Mouse (Mus musculus) lung, postnatal 0 days (tissue): ENCODE results near the gene Dok1. TPM values are rescaled to one million over a fixed set of nuclear protein-coding genes. Genes with fewer than 3 reads are reported as not detected.

Source experiments
- ATAC-seq: fragments of 200-750 bp; cut with Nextera tagmentation; 2 replicates; pipeline ENCODE4 v1.8.0; 2017; ENCODE audit warnings: moderate library complexity
- DNase-seq: peaks from one replicate; pipeline ENCODE4 v3.0.0-alpha.2; 2016; ENCODE audit warnings: low spot score
- H3K27ac ChIP-seq: fragments of 300-500 bp; sonication (generic); 2 replicates; pipeline ENCODE4 v1.5.1; 2014; ENCODE audit warnings: antibody characterized with exemption, mild to moderate bottlenecking, low read length, mixed read lengths
- H3K27me3 ChIP-seq: fragments of 300-500 bp; sonication (generic); replicated peaks from 2 replicates; pipeline ENCODE4 v1.6.1; 2014; ENCODE audit warnings: low read length, mixed read lengths; ENCODE audit not compliant: insufficient read depth
- H3K36me3 ChIP-seq: fragments of 300-500 bp; sonication (generic); 2 replicates; pipeline ENCODE4 v1.6.1; 2014; ENCODE audit warnings: low read length, mixed read lengths; ENCODE audit not compliant: insufficient read depth
- H3K4me1 ChIP-seq: fragments of 300-500 bp; sonication (generic); 2 replicates; pipeline ENCODE4 v1.6.1; 2014; ENCODE audit warnings: antibody characterized with exemption, low read depth, low read length, mixed read lengths; ENCODE audit not compliant: insufficient read depth
- H3K4me2 ChIP-seq: fragments of 300-500 bp; sonication (generic); replicated peaks from 2 replicates; pipeline ENCODE4 v1.6.1; 2014; ENCODE audit warnings: low read depth, mild to moderate bottlenecking, low read length, moderate library complexity, mixed read lengths
- H3K4me3 ChIP-seq: fragments of 300-500 bp; sonication (generic); 2 replicates; pipeline ENCODE4 v1.5.1; 2014; ENCODE audit warnings: low read depth, low read length
- H3K9ac ChIP-seq: fragments of 300-500 bp; sonication (generic); replicated peaks from 2 replicates; pipeline ENCODE4 v1.6.1; 2014; ENCODE audit warnings: low read depth, mild to moderate bottlenecking
- H3K9me3 ChIP-seq: fragments of 300-500 bp; sonication (generic); 2 replicates; pipeline ENCODE4 v1.6.1; 2016; ENCODE audit warnings: low read length, mixed read lengths
- CTCF ChIP-seq: IDR thresholded peaks from 2 replicates; pipeline ENCODE4 v1.5.1; 2016; ENCODE audit warnings: antibody characterized with exemption, mild to moderate bottlenecking
- EP300 ChIP-seq: IDR thresholded peaks from 2 replicates; pipeline ENCODE4 v1.6.1; 2016; ENCODE audit warnings: antibody characterized with exemption, mild to moderate bottlenecking, control low read depth
- WGBS: fragments of 180-500 bp; shearing (Covaris S2); extraction: QIAGEN DNeasy Blood & Tissue Kit; methylation state at CpG from one replicate; pipeline ENCODE4 v1.1.7; 2014; 5-methylcytosine and 5-hydroxymethylcytosine counted together
- polyA plus RNA-seq: library from polyadenylated mRNA; unstranded; fragments of >200 nt; fragmentation: Nextera tagmentation; extraction: Ambion mirVana; gene quantifications from 2 replicates; pipeline ENCODE4 v1.2.1, GENCODE M21; 2015

Gene Dok1
- polyA plus RNA-seq, 1 experiment from 2014 or later = 23.3 TPM

GRCm38 (mm10) chr6:83020836-83021593 lies 12.3 kb downstream of the Dok1 start:
- no peak overlapping the region for H3K4me2 ChIP-seq
- DNase-seq (no peak), ATAC-seq (no peak)
- WGBS = 71% methylated on average over 4 of the region's 4 CpGs
- no peak for TF ChIP-seq CTCF
- no peak for TF ChIP-seq EP300
- no peak overlapping the region for H3K27ac ChIP-seq
- no peaks in the 10 kb centered on the region for H3K4me1 ChIP-seq
- no peaks in the 10 kb centered on the region for H3K36me3 ChIP-seq
- H3K4me3 ChIP-seq = no peak overlapping the region
- H3K27me3 ChIP-seq = no peaks in the 10 kb centered on the region
- no peaks in the 10 kb centered on the region for H3K9me3 ChIP-seq
- no peak overlapping the region for H3K9ac ChIP-seq

DNA sequence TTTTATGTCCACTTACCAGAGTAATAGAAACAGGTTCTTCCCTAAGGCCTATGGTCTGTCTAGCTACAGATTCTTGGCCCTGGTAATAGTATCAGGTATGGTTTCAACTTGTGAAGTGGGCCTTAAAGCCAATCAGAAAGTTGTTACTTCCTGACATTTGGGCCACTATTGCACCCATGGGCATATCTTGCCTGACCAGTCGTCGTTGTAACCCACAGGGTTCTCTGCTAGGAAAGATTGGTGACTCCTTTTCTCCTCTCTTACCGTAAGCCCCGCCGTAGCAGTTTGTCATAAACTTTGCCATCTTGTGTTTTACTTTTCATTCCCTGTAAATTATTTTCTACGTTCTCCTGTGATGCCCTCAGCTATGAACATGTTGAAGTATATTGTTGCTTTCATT lies 13.2 kb downstream of the Dok1 start:
- Histone ChIP-seq H3K4me2 (no peak overlapping the region), H3K9ac (no peak overlapping the region), H3K27me3 (no peaks in the 10 kb centered on the region), H3K4me1 (no peaks in the 10 kb centered on the region), H3K9me3 (no peaks in the 10 kb centered on the region), H3K4me3 (no peak overlapping the region), H3K27ac (no peak overlapping the region), H3K36me3 (no peaks in the 10 kb centered on the region)
- DNase-seq (no peak), ATAC-seq (no peak)
- 82% methylated on average over 6 of the region's 6 CpGs for WGBS
- no peak for TF ChIP-seq CTCF
- TF ChIP-seq EP300 = no peak

GRCm38 (mm10) chr6:83019044-83019443 lies 14.2 kb downstream of the Dok1 start:
- WGBS = 51% methylated on average over 3 of the region's 3 CpGs
- Histone ChIP-seq H3K9ac (no peak overlapping the region), H3K4me2 (no peak overlapping the region), H3K4me3 (no peak overlapping the region), H3K4me1 (no peaks in the 10 kb centered on the region), H3K27me3 (no peaks in the 10 kb centered on the region), H3K36me3 (no peaks in the 10 kb centered on the region), H3K27ac (no peak overlapping the region), H3K9me3 (no peaks in the 10 kb centered on the region)
- ATAC-seq = no peak
- TF ChIP-seq CTCF (no peak), EP300 (no peak)
- DNase-seq = no peak

DNA sequence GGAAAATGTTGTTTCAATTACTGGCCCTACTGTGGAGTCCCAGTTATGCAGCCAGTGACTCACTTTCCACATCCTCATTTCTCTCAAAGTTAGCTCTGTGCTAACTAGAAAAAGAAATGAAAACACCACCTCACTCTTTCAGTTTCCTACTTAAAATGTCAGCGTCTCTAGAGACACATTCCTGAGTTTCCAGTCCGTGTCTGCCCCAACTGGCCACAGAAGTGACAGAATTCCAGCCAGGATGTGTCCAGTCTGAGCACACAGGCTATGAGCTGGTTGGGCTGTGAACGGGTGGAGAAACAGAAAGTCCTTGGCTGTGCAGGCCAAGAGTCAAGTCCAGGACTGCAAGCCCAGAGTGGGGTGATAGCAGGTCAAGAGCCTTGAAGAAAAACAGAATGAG lies 16.1 kb downstream of the Dok1 start:
- WGBS = 20% methylated on average over 3 of the region's 3 CpGs
- no peaks in the 10 kb centered on the region for H3K36me3 ChIP-seq
- no peaks in the 10 kb centered on the region for H3K4me1 ChIP-seq
- 0 out of 2 replicates have a peak overlapping the region, but pooled peaks have one; percentile 44 for H3K27ac ChIP-seq
- no peaks in the 10 kb centered on the region for H3K27me3 ChIP-seq
- no peak overlapping the region for H3K9ac ChIP-seq
- H3K4me2 ChIP-seq = no peak overlapping the region
- TF ChIP-seq EP300 = no peak
- TF ChIP-seq CTCF = no peak
- H3K9me3 ChIP-seq = no peaks in the 10 kb centered on the region
- DNase-seq (peak; percentile 62), ATAC-seq (peak; percentile 80)
- H3K4me3 ChIP-seq = no peak overlapping the region

DNA sequence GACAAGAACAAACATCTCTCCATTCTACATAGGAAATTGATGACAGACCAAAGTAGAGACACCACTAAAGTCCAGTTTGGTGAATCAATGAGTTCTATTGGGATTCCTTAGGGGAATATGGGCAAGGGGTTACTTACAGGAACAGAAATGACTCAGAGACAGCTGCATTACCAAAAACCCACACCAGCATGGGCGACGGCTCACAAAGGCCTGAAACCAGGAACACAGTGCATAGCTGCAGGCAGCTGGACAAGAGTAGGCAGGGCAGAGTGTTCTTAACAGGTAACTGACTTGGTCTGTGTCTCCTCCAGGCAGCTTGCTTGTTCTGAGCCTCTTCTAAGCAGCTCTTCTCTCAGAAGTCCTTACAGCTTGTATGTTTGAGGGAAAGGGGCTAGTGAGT lies 17.5 kb downstream of the Dok1 start:
- Histone ChIP-seq H3K4me2 (no peak overlapping the region), H3K9me3 (no peaks in the 10 kb centered on the region), H3K27ac (no peak overlapping the region), H3K4me1 (no peaks in the 10 kb centered on the region), H3K9ac (no peak overlapping the region), H3K27me3 (no peaks in the 10 kb centered on the region), H3K36me3 (no peaks in the 10 kb centered on the region), H3K4me3 (no peak overlapping the region)
- ATAC-seq = no peak
- no peak for TF ChIP-seq CTCF
- no peak for TF ChIP-seq EP300
- 92% methylated on average over 2 of the region's 2 CpGs for WGBS
- no peak for DNase-seq

DNA sequence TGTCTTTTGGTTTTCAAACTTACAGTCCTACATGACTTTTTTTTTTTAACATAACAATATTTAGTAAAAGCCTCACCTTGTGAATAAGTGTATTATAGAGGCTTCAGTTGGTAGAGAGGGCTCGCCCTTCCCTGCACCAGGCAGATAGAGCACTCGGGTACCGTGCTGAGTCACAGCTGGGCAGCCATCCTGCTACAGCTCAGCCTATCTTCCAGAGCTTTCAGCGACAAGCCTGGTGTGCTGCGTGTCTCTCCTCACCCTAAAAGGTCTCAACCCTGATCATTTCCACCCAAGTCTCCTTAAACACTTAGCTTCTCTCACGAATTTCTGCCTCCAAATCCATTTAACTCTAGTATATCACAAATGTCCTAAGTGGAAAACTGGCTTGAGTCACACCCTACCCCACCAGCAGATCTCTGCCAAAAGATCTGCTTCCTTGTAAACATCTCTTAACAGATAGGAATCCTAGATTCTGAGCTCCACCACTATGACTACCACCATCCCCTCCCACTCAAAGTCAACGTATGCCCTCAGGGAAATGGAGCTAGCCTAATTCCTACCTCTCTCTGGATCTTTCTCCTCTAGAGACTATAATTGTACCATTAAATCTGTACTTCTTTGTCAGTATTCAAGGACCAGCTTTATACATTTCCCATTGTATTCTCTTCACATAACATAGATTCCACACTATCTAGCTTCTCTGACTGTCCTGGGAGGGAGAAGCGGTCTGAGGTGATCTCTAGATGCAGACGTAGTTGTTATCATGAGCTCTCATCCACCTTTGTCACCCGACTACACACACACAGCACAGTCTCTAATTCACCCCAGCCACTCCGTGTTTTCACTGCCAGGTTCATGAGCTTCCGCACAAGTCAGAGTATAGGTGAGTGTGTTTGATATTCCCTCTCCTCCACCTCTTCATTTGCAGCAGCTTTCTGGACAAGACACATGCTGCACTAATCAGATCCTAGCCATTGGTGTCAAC lies 18.5 kb downstream of the Dok1 start:
- 61% methylated on average over 12 of the region's 12 CpGs for WGBS
- H3K27ac ChIP-seq = no peak overlapping the region
- H3K9me3 ChIP-seq = no peaks in the 10 kb centered on the region
- ATAC-seq (peak; percentile 63), DNase-seq (peak; percentile 36)
- no peak overlapping the region for H3K4me3 ChIP-seq
- H3K27me3 ChIP-seq = no peaks in the 10 kb centered on the region
- TF ChIP-seq CTCF (no peak), EP300 (no peak)
- no peak overlapping the region for H3K9ac ChIP-seq
- H3K4me1 ChIP-seq = no peaks in the 10 kb centered on the region
- no peak overlapping the region for H3K4me2 ChIP-seq
- no peaks in the 10 kb centered on the region for H3K36me3 ChIP-seq
